Mouse (Mus musculus) retina, postnatal 7 days (tissue): ENCODE results near the gene Sarm1.

Source experiments
- DNase-seq: peaks from one replicate; pipeline ENCODE4 v3.0.0-alpha.2; 2012; ENCODE audit warnings: low read depth, low spot score

The Sarm1 gene

DNA sequence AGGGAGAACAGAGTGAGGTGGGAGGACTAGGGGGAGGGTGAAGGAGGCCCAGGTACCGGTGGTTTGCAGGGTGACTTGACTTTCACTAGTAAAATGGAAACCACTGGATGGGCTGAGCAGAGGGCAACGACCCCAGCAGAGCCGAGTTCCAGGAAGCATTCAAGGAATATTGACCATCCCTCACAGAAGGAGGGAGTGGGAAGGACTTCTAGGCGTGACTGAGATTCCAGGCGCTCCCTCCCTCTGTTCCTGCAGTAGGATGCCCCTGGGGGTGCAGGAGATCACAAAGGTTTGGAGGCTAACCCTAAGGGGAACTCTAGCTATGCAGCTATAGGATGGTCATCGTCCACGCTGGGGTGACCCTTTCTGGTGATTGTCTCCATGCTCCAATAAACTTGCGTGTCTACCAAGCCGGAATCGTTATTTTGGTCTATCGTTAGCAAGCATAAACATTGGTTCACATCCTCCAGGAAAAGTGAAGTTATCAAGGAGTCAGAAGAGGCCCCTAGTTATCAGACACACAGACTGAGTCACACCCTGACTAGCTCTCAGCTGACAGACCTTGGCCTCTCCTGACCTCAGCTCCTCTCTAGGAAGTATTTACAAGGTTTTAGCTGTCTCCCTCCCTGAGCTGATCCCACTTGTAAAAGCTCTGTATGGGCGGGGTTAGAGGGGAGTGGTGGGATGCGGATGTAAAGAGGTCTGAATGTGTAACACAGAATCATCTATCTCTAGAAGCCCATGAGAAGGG lies 34.1 kb downstream of the Sarm1 start:
- no peak for DNase-seq

DNA sequence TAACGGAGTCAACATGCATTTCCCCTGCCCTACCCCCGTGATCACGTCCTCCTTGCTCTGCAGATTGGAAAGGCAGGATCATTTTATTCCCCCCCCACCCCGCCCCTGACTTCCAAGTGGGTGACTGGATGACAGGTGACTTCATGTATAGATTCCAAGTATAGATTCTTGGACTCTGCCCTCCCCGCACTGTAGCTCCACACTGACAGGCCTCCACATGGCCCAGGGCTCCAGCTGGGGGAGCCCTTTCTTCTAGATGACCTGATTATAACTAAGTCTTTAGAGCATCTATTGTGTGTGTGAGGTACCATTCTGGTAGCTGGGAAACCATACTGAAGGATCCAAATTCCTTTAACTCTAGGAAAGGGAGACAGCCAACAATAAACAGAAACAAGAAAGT lies 34.9 kb downstream of the Sarm1 start:
- no peak for DNase-seq

DNA sequence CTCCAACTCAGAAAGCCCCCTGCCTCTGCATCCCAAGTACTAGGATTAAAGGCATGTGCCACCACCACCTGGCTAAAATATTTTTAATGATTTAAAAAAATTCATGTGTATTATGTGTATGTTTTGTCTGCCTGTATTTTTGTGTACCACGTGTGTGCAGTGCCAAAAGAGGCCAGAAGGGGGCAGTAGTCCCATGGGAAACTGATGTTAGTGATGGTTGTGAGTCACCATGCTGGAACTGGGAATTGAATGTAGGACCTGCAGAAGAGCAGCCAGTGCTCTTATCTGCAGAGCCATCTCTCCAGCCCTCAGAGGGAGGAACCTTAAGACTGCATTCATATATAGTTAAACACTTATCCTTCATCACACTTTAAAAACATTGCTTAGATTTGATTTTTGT lies 35.7 kb downstream of the Sarm1 start:
- no peak for DNase-seq

DNA sequence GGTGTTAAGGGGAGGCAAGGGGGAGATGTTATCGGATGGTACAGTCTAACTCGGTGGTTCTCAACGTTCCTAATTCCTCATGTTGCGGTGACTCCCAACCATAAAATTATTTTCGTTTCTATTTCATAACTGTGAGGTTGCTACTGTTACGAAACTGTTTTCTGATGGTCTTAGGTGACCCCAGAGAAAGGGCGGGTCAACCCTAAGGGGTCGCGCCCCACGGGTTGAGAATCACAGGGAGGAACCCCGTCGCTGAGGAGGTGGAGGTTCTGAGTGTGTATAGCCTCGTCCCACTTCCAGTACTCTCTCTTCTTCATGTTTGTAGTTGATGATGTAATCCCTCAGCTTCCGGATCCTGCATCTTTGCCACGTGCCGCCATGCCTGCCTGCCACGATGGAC lies 38.8 kb downstream of the Sarm1 start:
- no peak for DNase-seq

DNA sequence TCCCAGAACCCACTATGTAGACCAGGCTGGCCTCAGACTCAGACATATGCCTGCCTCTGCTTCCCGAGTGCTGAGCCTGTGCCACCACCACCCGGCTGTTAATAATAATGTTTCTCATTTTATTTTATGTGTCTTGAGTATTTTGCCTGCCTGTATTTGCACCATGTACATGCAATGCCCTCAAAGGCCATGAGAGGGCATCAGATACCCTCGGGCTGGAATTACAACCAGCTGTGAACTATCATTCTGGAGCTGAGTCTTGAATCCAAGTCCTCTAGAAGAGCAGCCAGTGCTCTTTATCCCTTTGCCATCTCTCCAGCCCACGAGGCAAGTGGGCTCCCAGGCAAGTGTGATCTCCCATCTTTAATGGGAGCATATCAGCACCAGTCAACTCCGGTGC lies 42.2 kb downstream of the Sarm1 start:
- no peak for DNase-seq

DNA sequence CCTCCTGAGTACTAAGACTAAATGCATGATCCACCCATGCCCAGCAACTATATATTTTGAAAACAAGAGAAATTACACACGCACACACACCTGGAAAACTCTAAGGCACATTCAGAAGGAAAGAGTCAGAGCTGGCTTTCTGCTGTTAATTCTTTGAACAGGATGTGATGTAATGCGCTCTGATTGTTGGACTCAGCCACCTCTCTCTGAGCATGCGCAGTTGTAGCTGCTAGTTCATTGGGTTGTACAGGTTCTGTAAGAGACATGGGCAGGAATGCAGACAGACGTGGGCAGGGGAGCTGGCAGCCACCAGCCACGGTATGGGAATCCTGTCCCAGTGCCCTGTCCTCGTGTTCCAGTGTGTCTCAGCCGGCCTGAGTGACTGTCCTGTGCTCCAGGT lies 43.3 kb downstream of the Sarm1 start:
- DNase-seq: no peak

DNA sequence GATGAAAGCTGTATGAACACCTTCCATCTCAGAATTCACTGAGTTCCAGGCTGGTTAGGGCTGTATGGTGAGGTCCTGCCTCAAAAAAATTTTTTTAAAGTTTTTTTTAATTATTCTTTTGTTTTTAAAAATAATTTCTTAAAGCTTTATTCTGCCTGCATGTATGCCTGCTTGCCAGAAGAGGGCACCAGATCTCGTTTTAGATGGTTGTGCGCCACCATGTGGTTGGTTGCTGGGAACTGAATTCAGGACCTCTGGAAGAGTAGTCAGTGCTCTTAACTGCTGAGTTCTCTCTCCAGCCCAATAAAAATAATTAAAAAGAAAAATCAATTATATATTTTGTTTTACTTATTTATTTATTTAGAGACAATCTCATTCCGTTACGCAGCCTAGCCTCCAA lies 43.9 kb downstream of the Sarm1 start:
- peak; percentile 53 for DNase-seq

DNA sequence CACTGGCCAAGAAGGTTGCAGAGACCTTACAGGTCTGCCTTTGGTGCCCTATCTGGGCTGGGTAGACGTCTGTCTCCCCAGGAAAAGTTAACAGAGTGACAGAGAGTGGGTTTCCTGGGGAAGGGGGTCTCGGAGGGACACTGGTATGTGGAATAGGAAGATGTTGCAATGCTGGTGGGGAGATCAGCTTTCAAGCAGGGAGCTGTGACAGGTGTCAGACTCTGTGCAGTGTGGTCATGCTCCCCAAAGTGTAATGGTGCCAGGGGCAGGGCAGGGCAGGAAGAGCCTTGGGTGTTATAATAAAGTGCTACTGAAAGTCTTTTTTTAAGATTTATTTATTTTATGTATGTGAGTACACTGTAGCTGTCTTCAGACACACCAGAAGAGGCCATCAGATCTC lies 47.2 kb downstream of the Sarm1 start:
- no peak for DNase-seq

DNA sequence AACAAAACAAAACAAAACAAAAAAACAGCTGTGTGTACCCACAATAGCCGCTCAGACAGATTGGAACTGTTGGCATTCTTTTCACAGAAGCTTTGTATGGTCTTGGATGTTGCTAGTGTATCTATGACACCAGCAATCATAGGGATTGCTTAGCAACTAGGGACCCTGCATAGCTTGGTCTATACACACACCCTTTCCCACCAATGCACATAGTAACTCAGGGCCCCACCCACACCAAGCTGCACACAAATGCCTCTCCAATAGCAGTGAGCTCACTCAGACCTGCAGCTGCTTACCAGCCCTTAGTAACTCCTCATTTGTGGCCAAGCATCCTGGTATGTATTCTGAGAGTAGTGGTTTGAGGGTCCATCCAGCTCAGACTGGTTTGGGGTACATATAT lies 49.3 kb downstream of the Sarm1 start:
- no peak for DNase-seq

DNA sequence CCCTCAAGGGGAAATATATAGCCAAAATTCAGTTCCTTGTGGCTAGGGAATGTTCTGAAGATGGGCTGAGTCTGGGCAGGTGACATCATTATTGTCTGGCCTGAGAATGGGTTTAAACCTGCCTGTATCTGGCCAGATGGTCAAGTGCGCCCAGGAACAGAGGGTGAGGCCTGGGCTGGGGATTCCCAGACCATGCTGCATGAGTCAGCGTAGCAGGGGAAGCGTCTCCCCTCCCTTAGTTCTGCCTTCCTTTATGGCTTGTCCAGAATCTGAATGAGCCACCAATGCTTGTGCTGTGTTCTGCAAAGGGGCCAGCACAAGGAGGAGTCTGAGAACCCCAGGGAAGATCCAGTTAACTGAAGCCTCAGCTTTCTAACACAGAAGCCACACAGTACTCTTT lies 50.4 kb downstream of the Sarm1 start:
- no peak for DNase-seq

DNA sequence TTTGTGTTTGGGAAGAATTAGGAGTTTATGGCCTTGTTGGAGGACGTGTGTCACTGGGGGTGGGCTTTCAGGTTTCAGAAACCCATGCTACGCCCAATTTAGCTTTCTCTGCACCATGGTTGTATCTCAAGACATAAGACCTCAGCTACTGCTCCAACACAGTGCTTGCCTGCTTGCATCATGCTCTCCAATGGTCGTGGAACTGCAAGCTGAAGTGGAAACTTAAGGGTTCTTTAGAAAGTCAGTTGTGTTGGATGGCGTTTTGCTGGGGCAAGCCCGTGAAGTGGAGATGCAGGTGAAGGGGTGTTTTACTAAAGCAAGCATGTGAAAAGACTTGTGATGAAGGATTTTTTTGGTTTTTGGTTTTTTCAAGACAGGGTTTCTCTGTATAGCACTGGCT lies 54.4 kb downstream of the Sarm1 start:
- no peak for DNase-seq

DNA sequence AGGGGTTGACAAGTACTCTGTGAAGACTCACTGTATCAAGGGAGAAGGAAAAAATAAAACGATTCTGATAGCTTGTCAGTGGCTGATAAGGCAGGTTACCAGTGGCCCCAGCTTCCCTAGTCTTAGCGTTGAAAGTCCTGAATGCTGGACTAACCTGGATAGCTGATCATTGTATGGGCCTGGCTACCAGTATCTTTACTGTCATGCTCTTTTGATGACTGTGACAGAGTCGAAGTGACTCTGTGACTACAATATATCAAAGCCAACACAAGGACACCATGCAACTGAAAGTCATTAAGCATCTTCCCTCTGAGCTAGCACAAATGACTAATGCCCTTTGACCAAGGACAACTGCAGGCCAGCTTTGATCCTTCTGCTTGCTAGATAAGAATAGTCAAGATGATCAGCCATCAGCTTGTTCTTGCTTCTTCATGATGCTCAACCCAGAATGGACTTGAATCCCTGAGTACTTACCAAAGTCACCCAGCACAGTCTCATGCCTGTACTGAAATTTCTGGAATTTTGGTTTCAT lies 59.1 kb downstream of the Sarm1 start:
- no peak for DNase-seq

DNA sequence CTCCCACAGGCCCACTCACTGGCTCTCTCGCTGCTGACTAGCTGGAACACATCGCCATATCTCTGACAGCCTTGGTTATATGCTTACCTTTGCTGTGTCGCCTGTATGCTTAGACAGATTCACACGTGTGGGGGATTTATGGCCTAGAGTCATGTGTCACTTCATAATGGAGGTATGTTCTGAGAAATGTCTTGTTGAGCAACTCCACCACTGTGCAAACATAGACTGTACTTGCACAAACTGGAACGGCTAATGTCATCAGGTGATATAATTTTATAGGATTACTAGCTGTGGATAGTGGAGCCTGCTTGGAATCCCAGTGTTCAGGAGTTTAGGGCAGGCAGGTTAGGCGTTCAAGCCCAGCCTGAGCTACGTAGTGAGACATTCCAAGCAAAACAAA lies 60.4 kb downstream of the Sarm1 start:
- DNase-seq: no peak

DNA sequence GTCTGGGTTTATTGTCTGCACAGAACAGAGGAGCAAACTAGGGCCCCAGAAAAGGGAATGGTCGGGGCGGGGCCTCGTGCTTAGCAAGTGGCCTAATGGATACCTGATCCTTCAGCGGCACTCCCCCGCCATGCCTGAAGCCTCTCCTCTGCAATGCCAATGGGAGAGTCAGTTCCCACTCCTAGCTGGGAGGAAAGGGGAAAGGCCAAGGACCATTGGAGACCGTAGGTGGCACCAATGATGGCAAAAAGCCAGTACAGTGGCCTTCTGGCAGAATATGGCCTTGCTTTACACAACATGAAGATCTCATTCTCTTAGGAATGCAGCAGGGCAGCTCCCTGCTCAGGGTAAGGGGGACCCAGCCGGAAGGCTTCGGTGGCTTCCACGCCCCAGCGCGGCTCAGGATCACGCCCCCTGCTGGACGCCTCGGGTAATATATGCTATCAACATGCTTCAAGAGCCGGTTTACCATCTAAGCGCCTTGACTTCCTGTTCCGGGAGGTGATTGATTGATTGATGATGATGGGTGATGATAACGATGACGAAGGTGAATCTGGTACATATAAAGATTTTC lies 61.7 kb downstream of the Sarm1 start:
- DNase-seq: peak; percentile 16

DNA sequence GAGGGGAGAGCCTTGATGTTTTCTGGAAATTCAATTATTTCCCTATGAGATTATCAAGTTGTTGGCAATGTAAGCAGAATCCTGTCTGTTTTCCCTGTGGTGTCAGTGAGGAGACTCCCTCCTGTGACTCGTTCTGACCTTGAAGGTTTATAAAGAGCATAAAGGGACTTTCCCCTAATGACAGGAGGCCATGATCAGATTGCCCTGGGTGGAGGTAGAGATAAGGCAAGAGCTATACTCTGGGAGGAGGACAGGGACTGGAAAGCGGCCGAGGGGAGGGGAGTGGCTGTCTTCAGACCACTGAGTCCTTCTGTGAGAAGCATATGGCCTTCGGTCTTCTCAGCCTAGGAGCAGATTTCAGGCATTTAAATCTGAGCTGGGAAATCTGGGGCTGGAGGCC lies 63.5 kb downstream of the Sarm1 start:
- DNase-seq: no peak

DNA sequence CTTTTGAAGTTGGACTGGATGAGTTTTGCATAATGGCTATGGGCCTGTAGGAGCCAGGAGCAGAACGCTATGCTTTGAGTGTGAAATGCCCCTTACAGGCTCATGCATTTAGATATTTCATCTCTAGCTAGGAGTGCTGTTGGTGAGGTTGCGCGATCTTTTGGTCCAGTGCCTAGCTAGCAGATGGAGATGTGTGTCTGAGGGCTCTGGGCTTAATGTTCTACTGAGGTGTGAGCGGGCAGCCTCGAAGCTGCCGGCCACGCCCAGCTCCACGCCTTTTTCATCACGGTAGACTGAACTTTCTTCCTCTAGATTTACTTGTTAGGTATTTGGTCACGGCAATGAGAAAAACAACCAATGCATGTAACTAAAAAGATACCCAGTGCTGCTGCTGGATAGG lies 66.4 kb downstream of the Sarm1 start:
- DNase-seq: no peak

DNA sequence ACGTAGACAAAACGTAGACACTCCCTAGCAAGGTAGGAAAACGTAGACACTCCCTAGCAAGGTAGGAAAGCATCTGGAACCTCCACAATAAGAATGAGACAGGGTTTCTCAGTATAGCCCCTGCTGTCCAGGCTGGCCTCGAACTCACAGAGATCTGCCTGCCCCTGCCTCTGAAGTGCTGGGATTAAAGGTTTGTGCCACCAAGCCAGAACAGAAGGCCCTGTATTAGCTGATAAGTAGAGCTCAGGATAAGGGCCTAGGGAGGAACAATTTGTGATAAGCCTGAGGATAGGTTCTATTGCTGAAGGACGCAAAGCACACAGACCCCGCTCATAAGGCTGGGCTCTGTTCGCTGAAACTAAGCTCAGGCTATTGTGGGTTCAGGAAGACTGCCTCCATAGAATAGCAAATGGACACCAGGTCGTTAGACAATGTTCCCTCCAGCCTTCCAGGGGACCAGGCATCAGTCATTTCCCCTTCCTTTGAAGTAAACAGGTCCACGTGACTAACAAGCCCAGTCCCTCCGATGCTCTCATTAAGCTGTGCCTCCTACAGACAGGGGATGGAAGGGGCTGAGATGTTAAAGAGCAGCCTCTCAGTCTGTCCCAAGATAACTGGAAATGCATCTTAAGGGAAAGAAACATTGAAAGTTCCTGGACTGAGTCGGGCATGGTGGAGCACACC lies 67.2 kb downstream of the Sarm1 start:
- DNase-seq: no peak

DNA sequence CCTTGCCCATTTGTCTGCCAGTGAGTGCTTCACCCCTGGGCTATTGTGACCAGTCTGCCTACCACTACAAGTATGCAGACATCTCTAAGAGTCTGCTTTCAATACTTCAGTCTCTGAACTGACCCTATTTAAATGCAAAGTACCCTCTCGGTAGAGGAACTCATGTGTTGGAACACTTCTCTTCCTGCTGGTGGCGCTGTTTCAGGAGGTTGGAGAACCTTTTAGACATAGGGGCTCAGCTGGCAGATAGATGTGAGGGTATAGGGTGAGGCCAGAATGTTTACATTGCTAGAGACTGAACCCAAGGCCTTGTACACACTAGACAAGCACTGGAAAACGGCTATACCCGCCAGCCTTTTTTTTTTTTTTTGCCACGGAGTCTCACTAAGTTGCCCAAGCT lies 69.2 kb downstream of the Sarm1 start:
- no peak for DNase-seq

DNA sequence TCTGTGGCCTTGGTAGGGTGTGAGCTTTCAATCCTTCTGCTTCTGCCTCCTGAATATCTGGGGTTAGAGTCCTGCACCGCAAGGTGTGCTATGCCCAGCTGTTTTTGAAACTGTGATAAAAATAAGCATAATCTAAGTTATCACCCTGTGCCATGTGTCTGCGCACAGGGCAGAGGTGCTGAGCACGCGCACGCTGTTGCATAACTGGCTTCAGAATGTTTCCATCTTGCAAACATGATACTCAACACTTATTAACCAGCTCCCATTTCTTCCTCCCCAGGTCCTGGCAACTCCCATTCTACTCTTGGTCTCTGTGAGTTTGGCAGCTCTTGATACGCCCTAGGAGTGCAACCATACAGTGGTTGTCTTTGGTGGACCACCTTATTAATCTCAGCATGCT lies 69.9 kb downstream of the Sarm1 start:
- no peak for DNase-seq

DNA sequence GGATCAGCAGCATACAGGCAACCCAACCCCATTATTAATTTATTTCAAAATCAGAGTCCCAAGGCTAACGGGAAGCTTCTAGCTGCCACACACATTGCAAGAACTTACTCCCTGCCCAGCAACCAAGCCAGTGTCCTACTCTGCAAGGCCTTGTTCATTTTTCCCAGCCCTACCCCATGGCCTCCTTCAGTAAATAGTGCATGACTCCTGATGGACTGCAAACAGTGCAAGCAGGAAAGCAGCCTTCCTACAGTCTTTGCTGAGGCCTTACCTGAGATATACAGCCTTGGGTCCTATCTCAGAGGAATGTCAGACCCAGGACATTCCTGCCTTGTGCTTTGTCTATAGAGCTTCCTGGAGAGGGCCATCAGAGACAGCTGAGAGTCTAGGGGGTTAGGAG lies 72.0 kb downstream of the Sarm1 start:
- no peak for DNase-seq

DNA sequence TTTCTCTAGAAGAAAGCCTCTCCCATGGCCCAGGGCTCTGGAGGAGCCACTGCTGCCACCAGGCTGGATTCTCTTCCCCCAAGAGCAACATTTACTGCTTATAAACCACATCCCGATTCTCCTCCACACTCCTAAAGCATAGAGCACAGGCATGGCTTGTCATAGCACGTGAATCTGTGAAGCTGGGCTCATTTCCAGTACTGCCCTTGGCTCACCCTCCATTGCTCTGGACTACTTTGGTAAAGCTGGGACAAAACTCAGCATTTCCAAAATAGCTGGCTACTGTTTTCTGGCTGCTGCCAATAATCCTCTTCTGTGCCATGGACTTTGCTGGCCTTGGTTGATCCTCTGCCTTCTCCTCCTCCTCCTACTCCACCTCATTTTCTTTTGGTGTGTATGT lies 73.2 kb downstream of the Sarm1 start:
- DNase-seq: no peak
